Mouse (Mus musculus) bone marrow macrophage, adult 2 months (primary cell): ENCODE measurements at regions not wholly inside any gene's neighbourhood (a gene's known extent, or its start where the extent isn't known, plus 50 kb on each side); places are given as distances from the start of the nearest gene placed in this dataset.

ENCODE experiments used
- CTCF ChIP-seq: IDR thresholded peaks from 2 replicates; pipeline ENCODE4 v1.5.1; 2012; ENCODE audit warnings: low read depth, mild to moderate bottlenecking, low read length, moderate library complexity
- POLR2A ChIP-seq: IDR thresholded peaks from 2 replicates; pipeline ENCODE4 v1.6.1; 2012; ENCODE audit warnings: mild to moderate bottlenecking, low read depth, low read length, borderline replicate concordance

DNA sequence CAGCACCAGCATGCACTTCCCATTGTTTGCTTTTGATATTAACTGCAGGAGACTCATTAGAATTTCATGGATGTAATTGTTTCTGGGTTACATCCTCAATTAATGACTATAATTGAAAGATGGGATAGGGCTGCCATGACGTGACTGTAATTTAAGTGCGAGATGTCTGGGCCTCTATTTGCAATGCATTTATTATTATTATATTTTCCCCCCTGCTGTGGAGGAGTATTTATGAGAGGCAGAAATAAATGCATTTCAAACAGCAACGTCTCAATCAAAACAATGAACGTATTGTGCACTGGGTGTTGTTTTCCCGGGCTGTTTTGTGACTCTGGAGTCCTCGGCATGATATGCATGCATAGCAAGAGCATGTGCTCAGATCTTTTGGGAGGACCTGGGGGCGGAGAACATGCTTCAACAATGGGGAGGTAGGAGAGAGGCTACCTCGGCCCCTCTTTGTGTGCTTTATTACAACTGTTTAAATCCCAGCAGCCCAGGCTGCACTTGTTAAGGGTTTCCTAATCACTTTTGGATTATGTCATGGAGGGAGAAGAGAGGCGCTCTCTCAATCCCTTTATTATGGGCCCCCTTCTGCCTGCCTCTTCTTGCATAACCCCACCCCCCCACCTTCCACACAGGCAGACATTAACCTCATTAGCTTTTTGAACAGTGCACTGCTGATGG, 364.2 kb downstream of the Btg1 start:
- TF ChIP-seq CTCF (no peak), POLR2A (no peak)
